Mouse (Mus musculus) lung, embryonic 15.5 days (tissue): Measurements from ENCODE around the gene Elfn2. TPM values are rescaled to one million over a fixed set of nuclear protein-coding genes. Genes with fewer than 3 reads are reported as not detected.
A peak's percentile ranks its signal among the peaks of the same experiment; 100 is the strongest.

Experiments
- ATAC-seq: fragments of 200-750 bp; cut with Nextera tagmentation; 2 replicates; pipeline ENCODE4 v1.8.0; 2017; ENCODE audit warnings: moderate number of reproducible peaks, borderline replicate concordance; ENCODE audit not compliant: low FRiP score, low TSS enrichment; ENCODE audit errors: extremely low read depth
- H3K27ac ChIP-seq: fragments of 300-500 bp; sonication (generic); 2 replicates; pipeline ENCODE4 v1.5.1; 2015; ENCODE audit warnings: moderate library complexity, mild to moderate bottlenecking, inconsistent platforms
- H3K27me3 ChIP-seq: fragments of 300-500 bp; sonication (generic); 2 replicates; pipeline ENCODE4 v1.6.1; 2015; ENCODE audit warnings: inconsistent platforms
- H3K36me3 ChIP-seq: fragments of 300-500 bp; sonication (generic); 2 replicates; pipeline ENCODE4 v1.6.1; 2015; ENCODE audit warnings: inconsistent platforms
- H3K4me1 ChIP-seq: fragments of 300-500 bp; sonication (generic); 2 replicates; pipeline ENCODE4 v1.6.1; 2015; ENCODE audit warnings: inconsistent platforms
- H3K4me2 ChIP-seq: fragments of 300-500 bp; sonication (generic); 2 replicates; pipeline ENCODE4 v1.6.1; 2015; ENCODE audit warnings: inconsistent platforms, mild to moderate bottlenecking, moderate library complexity
- H3K4me3 ChIP-seq: fragments of 300-500 bp; sonication (generic); 2 replicates; pipeline ENCODE4 v1.5.1; 2015; ENCODE audit warnings: mild to moderate bottlenecking, inconsistent platforms
- H3K9ac ChIP-seq: fragments of 300-500 bp; sonication (generic); 2 replicates; pipeline ENCODE4 v1.6.1; 2015; ENCODE audit warnings: inconsistent platforms
- H3K9me3 ChIP-seq: fragments of 300-500 bp; sonication (generic); 2 replicates; pipeline ENCODE4 v1.6.1; 2016; ENCODE audit warnings: inconsistent platforms
- WGBS: fragments of 180-500 bp; shearing (Covaris S2); methylation state at CpG from one replicate; pipeline ENCODE4 v1.1.7; 2015; 5-methylcytosine and 5-hydroxymethylcytosine counted together
- polyA plus RNA-seq: library from polyadenylated mRNA; unstranded; fragments of >200 nt; fragmentation: Nextera tagmentation; extraction: Ambion mirVana; gene quantifications from 2 replicates; pipeline ENCODE4 v1.2.1, GENCODE M21; 2015

Gene Elfn2
- polyA plus RNA-seq, result 0.06 and 0.08 TPM in 2 replicates

DNA sequence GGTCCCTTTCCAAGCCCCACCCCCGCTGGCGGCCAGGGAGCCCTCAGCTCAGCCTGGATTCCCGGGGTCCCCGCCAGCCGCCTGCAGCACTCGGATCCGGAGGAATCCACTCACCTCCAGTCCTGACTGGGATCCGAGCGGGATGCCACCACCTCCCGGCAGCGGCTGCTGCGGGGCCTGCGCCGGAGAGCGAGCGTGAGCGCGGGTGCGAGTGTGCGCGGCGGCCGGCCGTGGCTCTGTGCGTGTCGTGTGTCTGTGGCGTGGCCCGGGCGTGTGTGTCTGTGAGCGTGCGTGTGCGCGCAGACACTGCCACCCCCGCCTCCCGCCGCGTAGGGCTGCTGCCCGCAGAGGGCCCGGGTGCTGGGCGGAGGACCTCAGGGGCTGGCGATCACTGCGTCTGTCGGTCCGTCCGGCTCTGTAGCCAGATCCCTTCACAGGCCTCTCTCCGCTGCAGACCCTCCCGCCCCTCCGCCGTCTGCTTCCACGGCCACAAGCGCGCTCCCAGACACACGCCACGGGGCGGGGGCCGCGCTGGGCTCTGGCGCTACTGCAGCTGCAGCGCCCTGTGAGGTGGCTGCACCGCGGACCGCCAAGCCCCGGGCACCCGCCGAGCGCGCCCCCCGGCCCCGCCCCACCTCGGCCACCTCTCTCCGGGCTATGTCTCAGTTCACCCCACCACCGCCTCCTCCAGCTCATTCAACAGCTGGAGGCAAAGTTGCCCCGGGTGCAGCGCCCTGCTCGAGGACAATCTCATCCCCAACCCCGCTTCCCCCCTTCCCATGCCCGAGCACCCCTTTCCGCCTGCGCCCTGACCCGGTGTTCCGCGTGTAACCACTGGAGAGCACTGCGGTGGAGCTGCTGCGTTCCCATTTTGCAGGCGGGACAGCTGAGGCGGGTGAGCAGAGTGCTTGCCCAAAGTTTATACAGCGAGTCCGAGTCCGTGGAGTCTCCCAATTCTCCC, at the start of gene Elfn2:
TSS of gene Elfn2 (minus strand) at position 482 of the 961 bp plus-strand sequence.
- Histone ChIP-seq H3K27ac (no peak within 1 kb of the TSS), H3K4me1 (peaks cover 9% of the 10 kb centered on the region), H3K36me3 (no peaks in the 10 kb centered on the region), H3K4me2 (peak within 1 kb of the TSS; percentile 69), H3K27me3 (peaks cover 73% of the 10 kb centered on the region), H3K9me3 (no peaks in the 10 kb centered on the region), H3K4me3 (peak within 1 kb of the TSS; percentile 35), H3K9ac (peak within 1 kb of the TSS; percentile 19; the same call in 1 of the 2 replicates)
- ATAC-seq, result no peak
- 3% methylated on average over 66 of the region's 89 CpGs for WGBS

DNA sequence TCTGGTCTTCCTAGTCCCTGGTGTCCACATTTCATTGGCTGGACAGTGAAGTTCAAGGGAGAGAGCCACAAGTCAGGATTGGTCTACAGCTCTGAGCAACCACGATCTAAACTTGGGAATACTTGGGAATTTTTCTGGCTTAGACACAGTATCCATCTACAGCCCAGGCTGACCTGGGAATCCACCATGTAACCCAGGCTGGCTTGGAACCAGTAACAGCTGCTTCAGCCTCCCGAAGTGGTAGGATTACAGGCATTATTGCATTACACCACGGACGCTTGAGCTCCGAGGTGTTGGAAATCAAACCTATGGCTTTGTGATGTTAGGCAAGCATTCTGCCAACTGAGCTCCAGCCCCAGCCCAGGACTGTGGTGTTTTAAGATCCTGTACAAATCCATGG, 45.1 kb upstream of the Elfn2 start:
- Histone ChIP-seq H3K9me3 (no peaks in the 10 kb centered on the region), H3K36me3 (no peaks in the 10 kb centered on the region), H3K27me3 (no peaks in the 10 kb centered on the region), H3K4me2 (no peak overlapping the region), H3K4me3 (no peak overlapping the region), H3K27ac (no peak overlapping the region), H3K9ac (no peak overlapping the region), H3K4me1 (no peaks in the 10 kb centered on the region)
- no peak for ATAC-seq
- WGBS, result 77% methylated on average over 5 of the region's 5 CpGs

- Histone ChIP-seq H3K27me3 (no peaks in the 10 kb centered on the region), H3K4me1 (no peaks in the 10 kb centered on the region), H3K9me3 (no peaks in the 10 kb centered on the region), H3K36me3 (no peaks in the 10 kb centered on the region), H3K4me2 (no peak overlapping the region), H3K27ac (no peak overlapping the region), H3K4me3 (no peak overlapping the region), H3K9ac (no peak overlapping the region)
- WGBS, result 39% methylated on average over 9 of the region's 10 CpGs
- no peak for ATAC-seq
Measured at GRCm38 (mm10) chr15:78763210-78763609, 44.6 kb upstream of the Elfn2 start.

DNA sequence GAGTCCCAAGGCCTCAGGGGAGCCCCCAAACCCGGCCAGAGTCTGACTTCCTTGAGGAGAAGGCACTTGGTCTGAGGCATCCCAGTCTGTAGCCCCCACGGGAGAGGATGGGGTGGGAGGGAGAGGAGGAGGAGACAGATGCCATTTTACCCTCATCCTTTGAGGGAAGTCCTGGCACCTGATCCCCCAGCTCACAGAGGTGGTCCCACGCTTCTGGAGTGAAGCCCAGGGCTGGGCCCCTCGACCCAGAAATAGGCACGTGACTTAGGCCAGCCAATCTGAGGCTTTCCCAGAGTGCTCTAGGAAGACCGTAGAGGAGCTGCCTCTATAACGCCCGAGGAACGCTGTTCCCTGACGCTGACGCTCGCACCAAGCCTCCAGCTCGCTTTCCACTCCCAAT, 42.5 kb upstream of the Elfn2 start:
- 76% methylated on average over 13 of the region's 13 CpGs for WGBS
- ATAC-seq, result no peak

DNA sequence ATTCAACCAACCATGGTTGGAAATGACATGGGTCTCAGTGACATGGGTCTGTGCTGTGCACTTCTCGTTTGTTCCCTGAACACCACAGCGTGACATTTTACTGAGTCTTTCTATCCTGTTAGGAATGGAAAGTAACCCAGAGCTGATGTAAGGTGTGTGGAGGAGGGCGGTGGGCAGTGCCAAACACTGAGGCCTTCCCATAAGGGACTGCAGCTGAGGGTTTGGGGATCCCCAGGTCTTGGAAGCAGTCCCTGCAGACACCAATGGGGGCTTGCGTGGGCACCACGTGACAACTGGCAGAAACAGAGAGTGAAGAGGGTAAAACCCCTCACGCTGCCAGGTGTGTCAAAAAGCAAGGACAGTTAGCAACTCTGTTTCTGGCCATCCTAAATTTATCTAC, 39.6 kb upstream of the Elfn2 start:
- no peaks in the 10 kb centered on the region for H3K4me1 ChIP-seq
- H3K4me2 ChIP-seq, result no peak overlapping the region
- no peak overlapping the region for H3K27ac ChIP-seq
- H3K9me3 ChIP-seq, result no peaks in the 10 kb centered on the region
- no peaks in the 10 kb centered on the region for H3K36me3 ChIP-seq
- no peak overlapping the region for H3K4me3 ChIP-seq
- ATAC-seq, result no peak
- no peaks in the 10 kb centered on the region for H3K27me3 ChIP-seq
- no peak overlapping the region for H3K9ac ChIP-seq
- 82% methylated on average over 6 of the region's 6 CpGs for WGBS

More for the DNA sequence above, 42.5 kb upstream of the Elfn2 start:
- no peak overlapping the region for H3K27ac ChIP-seq
- H3K4me2 ChIP-seq, result no peak overlapping the region
- no peak overlapping the region for H3K4me3 ChIP-seq
- no peaks in the 10 kb centered on the region for H3K27me3 ChIP-seq
- no peaks in the 10 kb centered on the region for H3K36me3 ChIP-seq
- H3K4me1 ChIP-seq, result no peaks in the 10 kb centered on the region
- no peak overlapping the region for H3K9ac ChIP-seq
- H3K9me3 ChIP-seq, result no peaks in the 10 kb centered on the region

DNA sequence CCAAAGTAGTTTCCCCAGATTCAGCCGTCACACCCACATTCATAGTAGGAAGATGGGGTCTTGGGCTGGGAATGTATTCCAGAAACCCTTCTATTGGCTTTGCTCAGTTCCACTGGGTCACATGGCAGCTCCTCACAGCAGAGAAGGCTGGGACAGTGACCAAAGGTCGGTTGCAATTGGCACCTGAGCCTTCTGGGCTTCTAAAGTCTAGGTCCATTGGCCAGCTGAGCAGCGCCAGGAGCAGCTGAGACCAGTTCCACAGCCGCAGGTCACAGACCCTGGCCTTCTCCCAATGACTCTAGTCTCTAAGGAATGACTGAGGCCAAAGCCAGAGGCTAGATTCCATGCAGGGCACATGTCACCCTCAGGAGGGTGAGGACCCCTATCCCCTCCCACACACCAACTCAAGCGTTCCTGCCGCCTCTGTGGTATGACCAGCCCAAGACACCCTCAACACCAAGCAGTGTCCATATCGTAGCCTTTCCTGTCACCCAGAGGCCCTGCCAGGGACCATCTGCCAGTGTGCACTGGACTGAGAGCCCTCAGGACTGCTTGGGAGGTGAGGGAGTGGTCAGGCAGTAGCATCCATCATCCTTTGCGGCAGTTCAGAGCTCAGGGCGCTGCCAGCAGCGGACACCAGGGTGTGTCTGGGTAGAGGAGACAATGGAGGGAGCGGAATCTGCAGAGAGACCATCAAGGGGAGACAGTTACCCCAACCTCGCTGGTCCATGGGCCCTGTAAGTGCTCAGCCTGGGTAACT, 37.6 kb upstream of the Elfn2 start:
- H3K4me2 ChIP-seq, result no peak overlapping the region
- H3K4me1 ChIP-seq, result no peaks in the 10 kb centered on the region
- H3K36me3 ChIP-seq, result no peaks in the 10 kb centered on the region
- H3K4me3 ChIP-seq, result no peak overlapping the region
- WGBS, result 61% methylated on average over 12 of the region's 12 CpGs
- H3K9ac ChIP-seq, result no peak overlapping the region
- H3K27ac ChIP-seq, result no peak overlapping the region
- no peaks in the 10 kb centered on the region for H3K9me3 ChIP-seq
- ATAC-seq, result no peak
- H3K27me3 ChIP-seq, result no peaks in the 10 kb centered on the region

GRCm38 (mm10) chr15:78755226-78755625, 36.7 kb upstream of the Elfn2 start:
- Histone ChIP-seq H3K27ac (no peak overlapping the region), H3K27me3 (no peaks in the 10 kb centered on the region), H3K9me3 (no peaks in the 10 kb centered on the region), H3K9ac (no peak overlapping the region), H3K4me2 (no peak overlapping the region), H3K4me1 (no peaks in the 10 kb centered on the region), H3K36me3 (no peaks in the 10 kb centered on the region), H3K4me3 (no peak overlapping the region)
- WGBS, result 36% methylated on average over 3 of the region's 3 CpGs
- no peak for ATAC-seq

DNA sequence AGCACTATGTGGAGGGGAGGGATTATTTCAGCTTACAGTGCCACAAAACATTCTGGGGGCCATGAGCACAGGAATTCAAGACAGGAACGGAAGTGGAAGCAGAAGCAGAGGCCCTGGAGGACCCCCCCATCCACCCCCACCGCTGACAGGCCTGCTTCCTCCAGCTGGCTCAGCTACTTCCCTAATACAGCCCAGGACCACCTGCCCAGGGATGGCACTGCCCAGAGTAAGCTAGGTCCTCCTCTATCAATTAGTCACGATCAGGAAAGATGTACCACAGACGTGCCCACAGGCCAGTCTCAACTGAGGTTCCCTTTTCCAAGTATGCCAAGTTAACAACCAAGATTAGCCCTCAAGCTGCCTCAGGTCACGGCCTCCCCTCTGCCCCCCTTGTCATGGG, 35.6 kb upstream of the Elfn2 start:
- no peaks in the 10 kb centered on the region for H3K4me1 ChIP-seq
- H3K4me3 ChIP-seq, result no peak overlapping the region
- ATAC-seq, result no peak
- H3K36me3 ChIP-seq, result no peaks in the 10 kb centered on the region
- 71% methylated on average over 5 of the region's 5 CpGs for WGBS
- no peaks in the 10 kb centered on the region for H3K27me3 ChIP-seq
- H3K4me2 ChIP-seq, result no peak overlapping the region
- H3K9ac ChIP-seq, result no peak overlapping the region
- no peaks in the 10 kb centered on the region for H3K9me3 ChIP-seq
- no peak overlapping the region for H3K27ac ChIP-seq

GRCm38 (mm10) chr15:78752991-78753390, 34.4 kb upstream of the Elfn2 start:
- H3K4me3 ChIP-seq, result no peak overlapping the region
- H3K4me2 ChIP-seq, result no peak overlapping the region
- H3K36me3 ChIP-seq, result no peaks in the 10 kb centered on the region
- H3K4me1 ChIP-seq, result no peaks in the 10 kb centered on the region
- H3K27ac ChIP-seq, result no peak overlapping the region
- no peaks in the 10 kb centered on the region for H3K27me3 ChIP-seq
- H3K9ac ChIP-seq, result no peak overlapping the region
- ATAC-seq, result no peak
- no peaks in the 10 kb centered on the region for H3K9me3 ChIP-seq

DNA sequence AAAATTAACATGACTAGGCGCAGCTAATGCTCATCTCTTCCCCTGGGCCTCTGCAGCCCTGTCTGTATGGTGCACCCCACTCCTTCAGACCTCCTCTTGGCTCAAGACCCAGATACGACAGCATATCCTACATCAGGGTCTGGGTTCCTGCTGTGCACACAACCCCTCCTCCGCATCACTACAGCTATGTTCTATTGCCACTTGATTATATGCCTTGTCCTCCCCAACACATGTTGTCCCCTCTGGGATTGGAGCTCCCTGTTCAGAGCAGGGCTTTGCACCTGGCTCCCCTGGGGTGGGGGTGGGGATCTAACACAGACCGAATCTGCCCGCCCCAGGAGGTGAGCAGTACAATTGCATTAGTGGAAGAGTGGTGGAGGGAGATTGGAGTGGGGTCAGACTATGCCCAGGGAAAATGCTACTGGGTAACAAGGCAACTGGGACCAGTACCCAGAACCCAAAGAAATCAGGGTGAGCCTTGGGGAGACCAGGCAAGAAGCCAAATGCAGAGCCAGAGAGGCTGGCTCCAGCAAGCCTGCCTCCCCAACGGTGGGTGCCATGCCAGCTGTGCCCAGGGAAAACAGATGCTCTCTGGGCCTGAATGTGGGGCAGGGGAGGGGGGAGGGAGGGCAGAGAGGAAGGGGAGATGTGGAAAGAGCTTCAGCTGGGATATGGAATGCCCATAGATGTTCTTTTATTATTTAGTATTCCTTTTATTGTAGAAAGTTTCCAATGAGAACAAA, 32.2 kb upstream of the Elfn2 start:
- 56% methylated on average over 6 of the region's 6 CpGs for WGBS
- no peak for ATAC-seq
- no peaks in the 10 kb centered on the region for H3K36me3 ChIP-seq
- H3K27me3 ChIP-seq, result no peaks in the 10 kb centered on the region
- no peak overlapping the region for H3K4me2 ChIP-seq
- H3K9me3 ChIP-seq, result no peaks in the 10 kb centered on the region
- H3K27ac ChIP-seq, result no peak overlapping the region
- no peaks in the 10 kb centered on the region for H3K4me1 ChIP-seq
- no peak overlapping the region for H3K4me3 ChIP-seq
- H3K9ac ChIP-seq, result no peak overlapping the region

DNA sequence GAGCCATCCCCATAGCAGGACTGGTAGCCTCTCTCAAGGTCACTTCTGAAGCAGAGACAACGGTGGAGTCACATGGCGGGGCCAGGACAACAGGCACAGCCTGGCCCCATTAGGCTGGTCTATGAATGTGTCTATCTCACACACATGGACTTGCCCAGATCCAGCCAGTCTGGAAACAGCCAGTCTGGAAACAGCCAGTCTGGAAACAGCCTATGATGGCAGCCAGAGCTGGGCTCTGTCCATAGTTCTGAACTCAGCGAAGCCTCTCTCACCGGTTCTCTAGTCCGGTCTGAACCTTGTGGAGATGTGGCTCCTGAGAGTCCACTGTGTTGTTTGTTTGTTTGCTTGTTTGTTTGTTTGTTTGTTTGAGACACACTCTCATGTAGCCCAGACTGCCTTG, 31.3 kb upstream of the Elfn2 start:
- H3K36me3 ChIP-seq, result no peaks in the 10 kb centered on the region
- H3K4me2 ChIP-seq, result no peak overlapping the region
- no peak overlapping the region for H3K9ac ChIP-seq
- no peaks in the 10 kb centered on the region for H3K9me3 ChIP-seq
- H3K4me3 ChIP-seq, result no peak overlapping the region
- H3K27ac ChIP-seq, result no peak overlapping the region
- H3K4me1 ChIP-seq, result no peaks in the 10 kb centered on the region
- WGBS, result 41% methylated on average over 5 of the region's 5 CpGs
- no peaks in the 10 kb centered on the region for H3K27me3 ChIP-seq
- ATAC-seq, result no peak
